Mouse (Mus musculus) heart, embryonic 11.5 days (tissue): ENCODE measurements around the gene Il3. TPM values are rescaled to one million over a fixed set of nuclear protein-coding genes. Genes with fewer than 3 reads are reported as not detected.

Experiments used
- ATAC-seq: fragments of 200-750 bp; cut with Nextera tagmentation; replicated peaks from 2 replicates; pipeline ENCODE4 v1.8.0; 2017; ENCODE audit warnings: moderate library complexity; ENCODE audit not compliant: insufficient number of reproducible peaks, low FRiP score, low TSS enrichment
- H3K27ac ChIP-seq: fragments of 300-500 bp; sonication (generic); 2 replicates; pipeline ENCODE4 v1.5.1; 2014; ENCODE audit warnings: mild to moderate bottlenecking, low read depth, low read length
- H3K27me3 ChIP-seq: fragments of 300-500 bp; sonication (generic); 2 replicates; pipeline ENCODE4 v1.6.1; 2014; ENCODE audit warnings: mild to moderate bottlenecking, low read length, mixed read lengths; ENCODE audit not compliant: control insufficient read depth, insufficient read depth
- H3K36me3 ChIP-seq: fragments of 300-500 bp; sonication (generic); 2 replicates; pipeline ENCODE4 v1.6.1; 2014; ENCODE audit warnings: mild to moderate bottlenecking, low read length, moderate library complexity, mixed read lengths; ENCODE audit not compliant: control insufficient read depth, insufficient read depth
- H3K4me1 ChIP-seq: fragments of 300-500 bp; sonication (generic); 2 replicates; pipeline ENCODE4 v1.6.1; 2014; ENCODE audit warnings: low read length; ENCODE audit not compliant: control insufficient read depth, insufficient read depth
- H3K4me2 ChIP-seq: fragments of 300-500 bp; sonication (generic); 2 replicates; pipeline ENCODE4 v1.6.1; 2014; ENCODE audit warnings: mild to moderate bottlenecking, moderate library complexity
- H3K4me3 ChIP-seq: fragments of 300-500 bp; sonication (generic); 2 replicates; pipeline ENCODE4 v1.5.1; 2014; ENCODE audit warnings: low read depth, low read length
- H3K9ac ChIP-seq: fragments of 300-500 bp; sonication (generic); 2 replicates; pipeline ENCODE4 v1.6.1; 2014; ENCODE audit warnings: mild to moderate bottlenecking, low read depth, low read length, moderate library complexity
- H3K9me3 ChIP-seq: fragments of 300-500 bp; sonication (generic); replicated peaks from 2 replicates; pipeline ENCODE4 v1.6.1; 2016; ENCODE audit warnings: low read length; ENCODE audit not compliant: control insufficient read depth
- WGBS: fragments of 180-500 bp; shearing (Covaris S2); extraction: QIAGEN DNeasy Blood & Tissue Kit; methylation state at CpG from one replicate; pipeline ENCODE4 v1.1.7; 2014; ENCODE audit not compliant: insufficient replicate concordance; 5-methylcytosine and 5-hydroxymethylcytosine counted together
- polyA plus RNA-seq: library from polyadenylated mRNA; unstranded; fragments of >200 nt; fragmentation: Nextera tagmentation; extraction: Ambion mirVana; gene quantifications from 2 replicates; pipeline ENCODE4 v1.2.1, GENCODE M21; 2014

Gene Il3
- polyA plus RNA-seq, 1 experiment from 2014 or later: not detected

DNA sequence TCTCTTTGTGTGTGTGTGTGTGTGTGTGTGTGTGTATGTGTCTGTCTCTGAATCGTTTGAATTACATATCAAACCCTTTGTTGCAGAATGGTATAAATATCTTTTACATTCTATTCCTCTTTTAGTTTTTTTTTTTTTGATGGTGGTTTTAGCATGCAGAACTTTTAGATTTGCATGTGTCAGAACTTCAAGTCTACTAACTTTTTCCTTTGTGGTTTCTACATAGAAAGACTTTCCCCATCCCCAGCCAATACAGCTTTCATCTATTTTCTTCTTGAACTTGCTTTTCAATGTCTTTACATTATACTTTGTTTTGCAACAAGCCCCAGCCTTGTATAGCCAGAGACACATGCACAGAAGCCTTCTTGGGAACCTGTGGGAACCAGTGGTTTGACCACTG is 29.7 kb upstream of the Il3 start:
- no peak overlapping the region for H3K27ac ChIP-seq
- H3K9me3 ChIP-seq: 0 out of 2 replicates have a peak, but pooled peaks cover 3% of the 10 kb centered on the region
- no peaks in the 10 kb centered on the region; the same call in 1 of the 2 replicates for H3K4me1 ChIP-seq
- no peak overlapping the region for H3K4me3 ChIP-seq
- WGBS: 86% methylated on average over 1 of the region's 1 CpGs
- no peak overlapping the region for H3K4me2 ChIP-seq
- no peak overlapping the region for H3K9ac ChIP-seq
- H3K36me3 ChIP-seq: no peaks in the 10 kb centered on the region
- ATAC-seq: no peak
- H3K27me3 ChIP-seq: no peaks in the 10 kb centered on the region

DNA sequence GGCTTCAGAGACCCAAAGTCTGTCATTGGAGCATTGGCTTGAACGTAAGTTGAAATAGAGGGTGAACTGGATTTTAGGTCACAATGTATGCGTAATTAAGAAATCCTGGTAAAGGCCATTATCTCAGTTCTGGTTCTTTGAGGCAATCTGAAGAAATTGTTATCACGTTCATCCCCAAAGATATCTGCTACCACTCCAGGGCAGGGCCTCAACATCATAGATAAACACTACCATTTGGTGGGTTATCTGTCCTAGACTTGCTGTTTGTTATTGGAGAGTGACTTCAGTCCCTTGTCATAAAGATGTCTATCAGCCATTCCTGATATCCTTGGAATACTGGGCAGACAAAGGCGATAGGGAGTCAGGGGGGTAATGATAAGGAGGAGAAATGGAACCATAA is 28.9 kb upstream of the Il3 start:
- no peak overlapping the region for H3K4me3 ChIP-seq
- no peaks in the 10 kb centered on the region; the same call in 1 of the 2 replicates for H3K4me1 ChIP-seq
- H3K36me3 ChIP-seq: no peaks in the 10 kb centered on the region
- H3K9me3 ChIP-seq: 0 out of 2 replicates have a peak, but pooled peaks cover 3% of the 10 kb centered on the region
- 71% methylated on average over 4 of the region's 4 CpGs for WGBS
- no peak overlapping the region for H3K4me2 ChIP-seq
- H3K27ac ChIP-seq: no peak overlapping the region
- no peaks in the 10 kb centered on the region for H3K27me3 ChIP-seq
- H3K9ac ChIP-seq: no peak overlapping the region
- ATAC-seq: no peak

DNA sequence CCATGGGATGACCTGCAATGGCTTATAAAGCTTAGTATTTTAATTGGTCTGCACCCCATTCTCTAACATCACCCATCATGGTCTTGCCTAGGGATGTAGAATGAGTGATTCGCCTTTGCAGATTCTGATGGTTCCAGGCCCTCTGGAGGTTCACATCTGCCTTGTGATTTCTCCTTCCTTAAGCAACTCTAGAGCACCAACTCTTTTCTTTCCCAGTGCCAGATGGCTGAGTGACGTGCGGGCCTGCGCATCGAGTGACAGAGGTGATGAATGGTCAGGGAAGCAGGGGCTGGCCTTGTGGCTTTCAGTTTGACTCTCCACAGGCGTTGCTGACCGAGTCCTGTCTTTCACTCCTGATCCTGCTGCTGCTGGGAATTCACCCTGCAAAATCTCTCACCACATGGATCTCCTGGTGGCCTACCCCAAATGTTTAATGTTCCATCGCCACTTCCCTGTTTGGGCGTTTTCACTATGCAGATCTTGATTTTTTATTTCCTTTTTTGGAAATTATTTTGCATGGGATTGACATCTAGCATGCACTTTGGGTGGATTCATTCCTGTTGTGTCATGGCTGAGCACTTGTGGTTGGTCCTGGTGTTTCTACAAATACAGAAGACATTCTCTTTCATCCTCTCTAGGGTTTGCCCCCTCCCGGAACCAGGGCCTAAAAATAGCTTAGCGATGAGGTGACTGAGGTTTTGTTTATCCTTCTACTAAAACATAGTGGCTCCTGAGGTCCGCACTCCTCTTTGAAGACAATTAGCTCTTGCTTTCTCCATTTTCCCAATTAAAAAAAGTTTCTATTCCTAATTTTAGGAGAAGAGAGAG is 27.1 kb upstream of the Il3 start:
- ATAC-seq: no peak
- Histone ChIP-seq H3K27me3 (no peaks in the 10 kb centered on the region), H3K36me3 (no peaks in the 10 kb centered on the region), H3K4me1 (no peaks in the 10 kb centered on the region; the same call in 1 of the 2 replicates), H3K4me3 (no peak overlapping the region), H3K9me3 (0 out of 2 replicates have a peak, but pooled peaks cover 3% of the 10 kb centered on the region), H3K4me2 (no peak overlapping the region), H3K27ac (no peak overlapping the region), H3K9ac (no peak overlapping the region)
- 55% methylated on average over 12 of the region's 12 CpGs for WGBS

DNA sequence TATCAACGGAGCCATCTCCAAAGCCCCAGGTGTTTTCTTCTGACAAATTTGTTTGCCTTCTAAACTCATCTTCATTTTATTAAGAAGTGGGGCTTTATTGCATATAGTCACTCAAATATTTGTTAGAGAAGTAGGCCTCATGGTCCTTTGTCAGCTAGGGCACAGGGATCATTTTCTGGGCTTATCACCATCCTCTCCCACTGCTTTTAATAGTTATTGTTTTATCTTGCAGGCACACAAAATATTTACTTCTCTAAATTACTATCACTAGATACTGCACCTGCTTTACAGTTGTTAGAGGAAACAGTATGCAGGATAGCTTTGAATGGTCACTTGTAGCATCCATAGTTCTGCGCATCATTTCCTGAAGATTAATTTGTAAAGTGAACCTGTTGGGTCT is 25.1 kb upstream of the Il3 start:
- no peaks in the 10 kb centered on the region for H3K36me3 ChIP-seq
- no peak overlapping the region for H3K4me2 ChIP-seq
- no peak for ATAC-seq
- no peaks in the 10 kb centered on the region; the same call in 1 of the 2 replicates for H3K4me1 ChIP-seq
- no peaks in the 10 kb centered on the region for H3K9me3 ChIP-seq
- no peaks in the 10 kb centered on the region for H3K27me3 ChIP-seq
- H3K27ac ChIP-seq: no peak overlapping the region
- H3K4me3 ChIP-seq: no peak overlapping the region
- WGBS: 84% methylated on average over 2 of the region's 2 CpGs
- no peak overlapping the region for H3K9ac ChIP-seq

DNA sequence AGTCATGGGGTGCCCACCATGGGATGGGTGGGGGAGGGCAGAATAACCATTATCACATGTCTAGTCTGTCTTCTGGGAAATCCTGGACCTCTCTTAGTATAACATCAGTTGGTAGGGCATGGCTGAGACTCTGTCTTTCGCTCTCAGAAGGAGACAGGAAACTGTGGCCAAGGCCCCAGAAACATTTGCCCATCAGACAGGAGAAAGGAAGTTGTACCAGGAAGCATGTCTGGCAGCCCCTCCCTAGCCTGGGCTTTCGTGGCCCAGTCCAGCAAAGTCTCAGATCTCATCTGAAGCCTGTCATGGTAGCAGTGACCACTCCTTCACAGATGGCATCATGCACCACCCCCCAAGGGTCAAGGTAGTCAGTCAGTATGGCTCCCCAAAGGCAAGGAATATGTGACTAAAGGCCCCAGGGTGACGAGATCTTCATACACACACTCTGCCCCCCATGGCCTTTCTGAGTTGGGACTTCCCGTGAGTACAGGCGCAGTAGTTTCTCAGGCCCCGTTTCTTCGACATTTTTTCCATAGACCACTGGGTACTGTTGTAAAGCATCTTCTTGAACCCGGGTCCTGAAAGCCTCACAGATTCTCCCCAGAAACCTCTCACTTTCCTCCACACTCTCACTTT is 20.9 kb upstream of the Il3 start:
- no peaks in the 10 kb centered on the region for H3K9me3 ChIP-seq
- no peak overlapping the region for H3K4me3 ChIP-seq
- no peak overlapping the region for H3K27ac ChIP-seq
- no peak overlapping the region for H3K9ac ChIP-seq
- no peaks in the 10 kb centered on the region for H3K27me3 ChIP-seq
- no peaks in the 10 kb centered on the region for H3K36me3 ChIP-seq
- H3K4me1 ChIP-seq: no peaks in the 10 kb centered on the region
- 75% methylated on average over 8 of the region's 8 CpGs for WGBS
- no peak for ATAC-seq
- no peak overlapping the region for H3K4me2 ChIP-seq

DNA sequence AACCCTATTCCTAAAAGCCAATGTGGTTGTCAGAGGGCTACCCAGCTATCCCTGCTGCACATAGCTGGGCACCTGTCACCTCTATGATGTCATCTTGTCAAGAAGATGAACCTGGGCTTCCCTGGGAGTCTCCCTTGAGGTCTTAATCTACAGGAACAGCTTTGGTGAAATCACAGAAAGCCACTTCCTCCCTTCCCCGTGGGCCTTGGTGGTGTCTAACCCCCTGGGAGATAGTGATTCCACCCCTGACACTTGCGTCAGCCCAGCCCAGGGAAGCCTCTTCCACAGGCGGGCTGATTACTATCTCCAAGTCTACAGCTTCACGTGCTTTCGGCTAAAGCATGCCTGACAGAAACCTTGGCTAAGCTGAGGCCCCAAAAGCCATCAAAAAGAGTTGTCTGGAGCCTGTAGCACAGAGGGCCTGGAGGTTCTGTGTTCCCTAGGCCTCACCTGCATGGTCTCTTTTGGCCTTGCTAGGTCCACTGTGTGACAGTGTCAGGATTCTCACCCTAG is 4.4 kb upstream of the Il3 start:
- no peak overlapping the region for H3K4me3 ChIP-seq
- no peaks in the 10 kb centered on the region for H3K4me1 ChIP-seq
- H3K36me3 ChIP-seq: no peaks in the 10 kb centered on the region
- no peaks in the 10 kb centered on the region for H3K9me3 ChIP-seq
- no peaks in the 10 kb centered on the region for H3K27me3 ChIP-seq
- no peak overlapping the region for H3K4me2 ChIP-seq
- no peak overlapping the region for H3K27ac ChIP-seq
- 58% methylated on average over 5 of the region's 5 CpGs for WGBS
- ATAC-seq: no peak
- no peak overlapping the region for H3K9ac ChIP-seq

DNA sequence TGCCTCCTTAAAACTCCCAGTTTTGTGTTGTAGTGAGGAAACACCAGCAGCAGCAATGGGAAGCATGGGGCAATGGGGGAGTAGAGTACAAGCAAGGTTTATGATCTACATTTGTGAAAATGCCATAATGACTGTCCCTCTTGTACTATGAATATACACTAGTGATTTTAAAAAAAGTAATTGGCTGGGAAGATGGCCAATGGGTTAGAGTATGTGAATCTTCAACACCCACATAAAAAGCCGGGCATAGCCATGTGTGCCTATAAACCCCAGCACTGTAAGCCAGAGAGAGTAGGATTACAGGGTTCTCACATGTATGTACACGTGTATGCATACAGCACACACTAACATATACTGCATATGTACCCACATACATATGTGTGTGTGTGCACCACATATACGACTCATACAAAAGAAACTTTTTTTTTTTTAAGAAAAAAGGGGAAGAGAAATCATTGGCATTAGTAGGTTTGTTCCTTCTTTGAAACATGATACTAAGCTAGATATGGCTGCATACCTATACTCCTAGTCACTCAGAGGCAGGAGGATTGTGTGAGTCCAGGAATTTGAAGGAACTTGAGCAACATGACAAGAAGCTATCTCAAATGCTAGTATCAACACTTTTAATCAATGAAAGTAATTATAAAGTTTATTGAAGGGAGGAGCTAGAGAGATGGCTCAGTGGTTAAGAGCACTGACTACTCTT is 2.3 kb upstream of the Il3 start:
- no peaks in the 10 kb centered on the region for H3K36me3 ChIP-seq
- no peaks in the 10 kb centered on the region for H3K27me3 ChIP-seq
- no peak overlapping the region for H3K9ac ChIP-seq
- no peaks in the 10 kb centered on the region for H3K9me3 ChIP-seq
- H3K4me3 ChIP-seq: no peak overlapping the region
- WGBS: 74% methylated on average over 3 of the region's 3 CpGs
- no peak overlapping the region for H3K27ac ChIP-seq
- ATAC-seq: no peak
- no peaks in the 10 kb centered on the region for H3K4me1 ChIP-seq
- no peak overlapping the region for H3K4me2 ChIP-seq

DNA sequence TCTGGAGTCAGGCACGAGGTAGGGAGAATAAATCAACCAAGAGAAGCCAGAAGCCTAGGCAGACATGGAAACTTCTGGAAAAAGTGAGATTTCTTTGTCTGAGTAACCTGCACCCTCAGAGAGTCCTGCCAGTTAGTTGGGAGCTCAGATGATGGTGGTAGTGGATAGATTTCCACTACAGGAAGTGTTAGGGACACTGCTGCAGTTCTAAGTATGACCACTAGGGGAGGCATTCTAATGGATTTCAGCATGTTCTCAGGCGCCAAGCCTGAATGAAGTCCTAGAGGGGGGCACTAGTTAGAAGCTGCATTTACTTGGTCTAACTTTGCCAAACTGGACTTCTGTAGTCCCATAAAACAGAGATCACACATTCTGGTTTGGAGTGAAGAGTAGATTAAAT is 2.5 kb downstream of the Il3 start:
- H3K4me3 ChIP-seq: no peak overlapping the region
- H3K36me3 ChIP-seq: no peaks in the 10 kb centered on the region
- 55% methylated on average over 2 of the region's 2 CpGs for WGBS
- no peak for ATAC-seq
- no peaks in the 10 kb centered on the region for H3K27me3 ChIP-seq
- no peak overlapping the region for H3K4me2 ChIP-seq
- H3K27ac ChIP-seq: no peak overlapping the region
- H3K9me3 ChIP-seq: no peaks in the 10 kb centered on the region
- no peak overlapping the region for H3K9ac ChIP-seq
- H3K4me1 ChIP-seq: no peaks in the 10 kb centered on the region
